Mouse (Mus musculus) megakaryocyte, embryonic 14.5 days (primary cell): ENCODE data around the gene Slc38a6.

Source experiments
- FLI1 ChIP-seq: IDR thresholded peaks from 2 replicates; pipeline ENCODE4 v1.6.1; 2012; ENCODE audit warnings: low read length, inconsistent platforms, mixed read lengths
- GATA1 ChIP-seq: IDR thresholded peaks from 3 replicates; pipeline ENCODE4 v1.6.1; 2012; ENCODE audit warnings: mixed read lengths, low read length, inconsistent platforms, borderline replicate concordance

DNA sequence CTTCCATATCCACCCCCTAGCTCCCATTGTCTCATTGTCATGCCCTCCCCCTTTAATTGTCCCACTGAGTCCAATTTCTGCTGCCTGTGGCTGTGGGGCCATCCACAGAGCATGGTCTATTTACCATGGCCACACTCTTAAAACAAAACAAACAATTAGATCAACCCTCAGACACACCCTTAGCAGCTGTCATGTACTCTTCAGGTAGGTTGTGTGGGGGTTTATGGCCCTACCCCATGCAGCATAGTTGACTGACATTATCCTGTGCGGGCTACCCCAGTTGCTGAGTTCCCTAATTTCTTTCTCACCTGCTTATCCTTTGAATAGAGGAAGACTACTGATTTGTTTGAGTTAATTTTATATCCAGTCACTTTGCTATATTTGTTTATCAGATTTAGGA lies 26.2 kb upstream of the Slc38a6 start:
- no peak for TF ChIP-seq FLI1
- TF ChIP-seq GATA1 = no peak
